Mouse (Mus musculus) lung, adult 18-20 months (tissue): ENCODE measurements at regions not wholly inside any gene's neighbourhood (a gene's known extent, or its start where the extent isn't known, plus 50 kb on each side); places are given as distances from the start of the nearest gene placed in this dataset.
A peak's percentile ranks its signal among the peaks of the same experiment; 100 is the strongest.

ENCODE experiments used
- DNase-seq, 2 experiments: peaks; one replicate each; pipeline ENCODE4 v3.0.0; 2022; ENCODE audit warnings: mixed read lengths in 2 of 2

DNA sequence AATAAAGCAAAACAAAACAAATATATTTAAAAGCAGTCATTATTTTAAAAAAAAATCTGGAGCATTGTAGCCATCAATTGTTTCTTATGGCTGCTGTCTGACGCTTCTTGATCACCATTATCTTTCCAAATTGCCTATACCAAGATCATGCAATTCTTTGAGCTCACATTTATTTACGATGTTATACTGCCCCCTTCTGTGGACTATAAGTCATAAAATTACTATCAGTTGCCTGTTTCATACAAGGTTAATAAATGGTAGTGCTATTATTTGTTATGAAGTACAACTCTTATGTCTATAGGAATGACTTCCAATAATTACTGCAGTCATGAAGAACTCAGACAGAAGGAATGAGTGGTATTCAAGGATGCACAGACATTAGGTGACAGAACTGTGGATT lies 57.3 kb upstream of the Eda2r start:
- DNase-seq, result no peak

DNA sequence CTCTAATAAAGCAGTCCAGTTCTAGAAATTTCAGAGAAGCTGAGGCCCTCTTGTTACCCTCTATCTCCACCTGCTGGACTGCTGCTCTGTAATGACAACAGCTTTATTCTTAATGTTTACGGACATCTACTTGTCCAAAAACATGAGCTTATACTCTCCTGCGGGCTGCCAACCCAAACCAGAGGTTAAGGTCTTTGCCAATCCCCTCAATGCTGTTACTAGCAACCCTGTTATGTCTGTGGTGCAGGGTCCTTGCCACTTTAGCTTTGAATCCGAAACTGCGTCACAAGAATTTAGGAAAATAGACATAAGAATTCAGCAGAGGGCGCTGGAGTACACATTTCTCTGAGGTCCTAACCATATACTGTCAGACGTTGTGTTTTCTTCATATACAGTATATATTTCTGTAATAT lies 54.4 kb upstream of the Eda2r start:
- peak; percentile 16 to 18 for DNase-seq
